Mouse (Mus musculus) ovary, postnatal 14 days (tissue): ENCODE measurements around the gene Lbhd2.

Source experiments
- DNase-seq: peaks from one replicate; pipeline ENCODE4 v3.0.0; 2022; ENCODE audit warnings: low spot score

Gene Lbhd2

GRCm38 (mm10) chr12:111432097-111432496 is 25.5 kb downstream of the Lbhd2 start:
- DNase-seq, result no peak

GRCm38 (mm10) chr12:111432751-111433331 is 26.2 kb downstream of the Lbhd2 start:
- DNase-seq, result no peak

- no peak for DNase-seq
Observed at GRCm38 (mm10) chr12:111434164-111434744, 27.6 kb downstream of the Lbhd2 start.

GRCm38 (mm10) chr12:111434745-111435327 is 28.2 kb downstream of the Lbhd2 start:
- DNase-seq, result no peak

GRCm38 (mm10) chr12:111436170-111436569 is 29.6 kb downstream of the Lbhd2 start:
- DNase-seq, result no peak

GRCm38 (mm10) chr12:111436640-111437039 is 30.0 kb downstream of the Lbhd2 start:
- no peak for DNase-seq

- DNase-seq, result no peak
Observed at GRCm38 (mm10) chr12:111437222-111437900, 30.8 kb downstream of the Lbhd2 start.

- DNase-seq, result no peak
Observed at GRCm38 (mm10) chr12:111438850-111439249, 32.2 kb downstream of the Lbhd2 start.

GRCm38 (mm10) chr12:111440701-111441373 is 34.2 kb downstream of the Lbhd2 start:
- no peak for DNase-seq

GRCm38 (mm10) chr12:111441523-111441922 is 34.9 kb downstream of the Lbhd2 start:
- DNase-seq, result no peak

GRCm38 (mm10) chr12:111442309-111443010 is 35.9 kb downstream of the Lbhd2 start, which contains the start of gene Tnfaip2:
Gene Tnfaip2, plus strand, starts transcription at chr12:111442469.
- no peak for DNase-seq

- no peak for DNase-seq
Observed at GRCm38 (mm10) chr12:111443011-111443870, 36.6 kb downstream of the Lbhd2 start.

GRCm38 (mm10) chr12:111443921-111444831 is 37.6 kb downstream of the Lbhd2 start:
- no peak for DNase-seq

- DNase-seq, result no peak
Observed at GRCm38 (mm10) chr12:111445161-111445889, 38.7 kb downstream of the Lbhd2 start.

- no peak for DNase-seq
Observed at GRCm38 (mm10) chr12:111445890-111446613, 39.4 kb downstream of the Lbhd2 start.

GRCm38 (mm10) chr12:111446745-111447144 is 40.1 kb downstream of the Lbhd2 start:
- no peak for DNase-seq

- no peak for DNase-seq
Observed at GRCm38 (mm10) chr12:111447350-111447749, 40.7 kb downstream of the Lbhd2 start.
